Mouse (Mus musculus): Measurements from ENCODE around the gene Slc8a2. TPM values are rescaled to one million over a fixed set of nuclear protein-coding genes. Genes with fewer than 3 reads are reported as not detected.

Gene Slc8a2
- polyA plus RNA-seq, 1 experiment from 2014 or later = 0.12 TPM

GRCm38 (mm10) chr7:16204791-16205190, 75.2 kb downstream of the Slc8a2 start:
- H3K9ac ChIP-seq (ENCODE audit: low read length) = no peak overlapping the region
- H3K4me1 ChIP-seq (ENCODE audit: control insufficient read depth, insufficient read depth, low read length) = no peaks in the 10 kb centered on the region
- no peak for ATAC-seq (ENCODE audit: insufficient number of reproducible peaks, low FRiP score, low TSS enrichment, low read depth)
- H3K27ac ChIP-seq (replicated peaks; ENCODE audit: low read depth, low read length) = no peak overlapping the region
- no peak for DNase-seq (ENCODE audit: low spot score)
- no peak overlapping the region for H3K4me3 ChIP-seq (ENCODE audit: low read depth, low read length)
- no peaks in the 10 kb centered on the region for H3K9me3 ChIP-seq (ENCODE audit: control insufficient read depth, low read length)
- WGBS = 82% methylated on average over 9 of the region's 9 CpGs
- peaks cover 17% of the 10 kb centered on the region for H3K36me3 ChIP-seq (ENCODE audit: control insufficient read depth, insufficient read depth, low read length)
- H3K27me3 ChIP-seq (ENCODE audit: control insufficient read depth, insufficient read depth, low read length) = no peaks in the 10 kb centered on the region
- H3K4me2 ChIP-seq (ENCODE audit: low read depth, severe bottlenecking) = no peak overlapping the region

DNA sequence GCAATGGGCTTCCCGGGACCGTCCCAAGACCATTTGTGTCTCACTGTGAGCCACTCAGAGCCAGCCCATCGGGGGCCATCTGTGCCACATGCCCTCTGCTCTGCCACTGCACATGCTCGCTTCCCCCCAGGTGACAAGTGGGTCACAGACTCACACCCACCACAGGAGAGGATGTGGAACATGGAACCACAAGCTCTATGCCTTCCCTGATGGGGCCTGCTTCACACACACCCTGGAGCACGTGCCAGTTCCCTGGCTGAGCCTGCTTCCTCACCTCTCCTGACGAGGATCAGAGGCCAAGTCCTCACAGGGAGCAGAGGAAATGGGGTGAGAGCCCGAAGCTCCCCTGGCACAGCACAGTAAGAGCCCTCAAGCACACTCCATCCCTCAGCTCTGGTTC, 77.5 kb downstream of the Slc8a2 start:
- peaks cover 13% of the 10 kb centered on the region; the same call in 1 of the 2 replicates for H3K36me3 ChIP-seq (ENCODE audit: control insufficient read depth, insufficient read depth, low read length)

DNA sequence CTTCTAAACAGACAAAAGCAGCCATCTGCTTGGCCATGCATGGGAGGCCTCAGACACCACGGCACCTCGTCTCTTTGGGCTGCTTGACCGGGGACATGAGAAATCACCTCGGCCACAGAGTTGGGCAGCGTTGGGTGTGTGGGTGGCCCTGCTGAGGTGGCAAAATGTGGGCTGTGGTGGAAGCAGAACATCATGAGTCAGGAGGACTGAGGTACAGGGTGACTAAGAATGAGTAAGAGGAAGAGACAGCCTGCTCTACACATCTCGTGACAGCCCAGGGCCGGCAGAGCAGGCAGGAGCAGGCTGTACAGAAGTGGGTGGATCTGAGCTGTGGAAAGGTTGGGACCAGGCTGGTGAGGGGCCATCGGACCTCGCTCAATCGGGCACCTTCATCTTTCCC, 77.9 kb downstream of the Slc8a2 start:
- no peak overlapping the region for H3K4me3 ChIP-seq (ENCODE audit: low read depth, low read length)
- DNase-seq (ENCODE audit: low spot score) = no peak
- no peaks in the 10 kb centered on the region for H3K4me1 ChIP-seq (ENCODE audit: control insufficient read depth, insufficient read depth, low read length)
- ATAC-seq (ENCODE audit: insufficient number of reproducible peaks, low FRiP score, low TSS enrichment, low read depth) = no peak
- H3K9ac ChIP-seq (ENCODE audit: low read length) = no peak overlapping the region
- H3K4me2 ChIP-seq (ENCODE audit: low read depth, severe bottlenecking) = no peak overlapping the region
- WGBS = 90% methylated on average over 10 of the region's 10 CpGs
- peaks cover 13% of the 10 kb centered on the region; the same call in 1 of the 2 replicates for H3K36me3 ChIP-seq (ENCODE audit: control insufficient read depth, insufficient read depth, low read length)
- H3K27me3 ChIP-seq (ENCODE audit: control insufficient read depth, insufficient read depth, low read length) = no peaks in the 10 kb centered on the region
- no peaks in the 10 kb centered on the region for H3K9me3 ChIP-seq (ENCODE audit: control insufficient read depth, low read length)
- H3K27ac ChIP-seq (replicated peaks; ENCODE audit: low read depth, low read length) = no peak overlapping the region

More for the DNA sequence above, 77.5 kb downstream of the Slc8a2 start:
- H3K9me3 ChIP-seq (ENCODE audit: control insufficient read depth, low read length) = no peaks in the 10 kb centered on the region
- ATAC-seq (ENCODE audit: insufficient number of reproducible peaks, low FRiP score, low TSS enrichment, low read depth) (no peak), DNase-seq (ENCODE audit: low spot score) (no peak)
- H3K27ac ChIP-seq (replicated peaks; ENCODE audit: low read depth, low read length) = no peak overlapping the region
- H3K4me3 ChIP-seq (ENCODE audit: low read depth, low read length) = no peak overlapping the region
- H3K4me1 ChIP-seq (ENCODE audit: control insufficient read depth, insufficient read depth, low read length) = no peaks in the 10 kb centered on the region
- no peak overlapping the region for H3K4me2 ChIP-seq (ENCODE audit: low read depth, severe bottlenecking)
- WGBS = 74% methylated on average over 7 of the region's 7 CpGs
- H3K9ac ChIP-seq (ENCODE audit: low read length) = no peak overlapping the region
- H3K27me3 ChIP-seq (ENCODE audit: control insufficient read depth, insufficient read depth, low read length) = no peaks in the 10 kb centered on the region

DNA sequence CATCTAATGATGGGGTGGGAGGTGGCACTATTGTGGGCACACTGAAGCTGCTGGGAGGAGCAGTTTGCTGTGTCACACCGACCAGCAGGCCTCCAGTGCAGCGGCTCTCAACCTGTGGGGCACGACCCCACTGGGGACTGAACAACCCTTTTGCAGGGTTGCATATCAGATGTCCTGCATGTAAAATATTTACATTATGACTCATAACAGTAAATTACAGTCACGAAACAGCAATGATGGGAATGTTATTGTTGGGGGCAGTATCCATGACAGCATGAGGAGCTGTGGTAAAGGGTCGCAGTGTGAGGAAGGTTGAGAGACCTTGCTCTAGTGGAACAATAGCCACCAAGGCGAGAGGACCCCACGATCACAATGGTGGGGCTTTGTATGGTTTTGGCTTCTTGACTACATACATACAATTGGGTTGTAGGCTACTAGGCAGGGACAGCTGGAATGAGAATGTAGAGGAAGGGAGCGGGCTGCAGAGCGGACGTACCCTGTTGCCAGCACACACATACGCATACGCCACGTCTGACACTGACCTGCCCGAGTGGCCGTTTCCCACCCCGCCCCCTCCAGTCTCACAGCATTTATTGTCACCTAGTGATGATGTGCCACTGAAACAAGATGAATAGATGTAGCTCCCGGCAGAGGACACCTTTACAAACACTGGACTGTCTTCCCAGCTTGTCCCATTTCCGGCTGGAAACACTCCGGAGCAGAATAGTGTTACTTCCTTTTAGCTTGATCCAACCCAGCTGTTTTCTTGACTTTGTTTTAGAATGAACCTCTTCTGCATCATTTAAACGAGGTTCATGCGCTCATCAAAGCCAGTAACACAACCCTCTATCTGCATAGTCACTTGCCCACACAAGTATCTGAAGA, 79.4 kb downstream of the Slc8a2 start:
- H3K27ac ChIP-seq (replicated peaks; ENCODE audit: low read depth, low read length) = no peak overlapping the region
- 91% methylated on average over 21 of the region's 21 CpGs for WGBS
- ATAC-seq (ENCODE audit: insufficient number of reproducible peaks, low FRiP score, low TSS enrichment, low read depth) (no peak), DNase-seq (ENCODE audit: low spot score) (no peak)
- H3K27me3 ChIP-seq (ENCODE audit: control insufficient read depth, insufficient read depth, low read length) = no peaks in the 10 kb centered on the region
- H3K4me3 ChIP-seq (ENCODE audit: low read depth, low read length) = no peak overlapping the region
- no peak overlapping the region for H3K9ac ChIP-seq (ENCODE audit: low read length)
- peaks cover 8% of the 10 kb centered on the region for H3K36me3 ChIP-seq (ENCODE audit: control insufficient read depth, insufficient read depth, low read length)
- no peak overlapping the region for H3K4me2 ChIP-seq (ENCODE audit: low read depth, severe bottlenecking)
- no peaks in the 10 kb centered on the region for H3K4me1 ChIP-seq (ENCODE audit: control insufficient read depth, insufficient read depth, low read length)
- no peaks in the 10 kb centered on the region for H3K9me3 ChIP-seq (ENCODE audit: control insufficient read depth, low read length)

Other genes with a start within 250 kb of the Slc8a2 start
- gene Crx, start 249.9 kb upstream of the Slc8a2 start, polyA plus RNA-seq (2014; fragmentation: Nextera tagmentation; extraction: Ambion mirVana) = not detected in 2 replicates
- gene Crxos, start 247.2 kb upstream of the Slc8a2 start, polyA plus RNA-seq (2014; fragmentation: Nextera tagmentation; extraction: Ambion mirVana) = not detected in 2 replicates
- 778 and 804 TPM in 2 replicates for gene Selenow, start 207.4 kb upstream of the Slc8a2 start, polyA plus RNA-seq (2014; fragmentation: Nextera tagmentation; extraction: Ambion mirVana)
- 195 and 197 TPM in 2 replicates for gene Nop53, start 183.8 kb upstream of the Slc8a2 start, polyA plus RNA-seq (2014; fragmentation: Nextera tagmentation; extraction: Ambion mirVana)
- gene Ehd2, start 162.3 kb upstream of the Slc8a2 start, polyA plus RNA-seq (2014; fragmentation: Nextera tagmentation; extraction: Ambion mirVana) = 8.1 and 9.3 TPM in 2 replicates
- gene Bicra, start 81.9 kb upstream of the Slc8a2 start, polyA plus RNA-seq (2014; fragmentation: Nextera tagmentation; extraction: Ambion mirVana) = 9.3 and 10.1 TPM in 2 replicates
- not detected in 2 replicates for gene Zfp541, start 68.0 kb upstream of the Slc8a2 start, polyA plus RNA-seq (2014; fragmentation: Nextera tagmentation; extraction: Ambion mirVana)
- gene Napa, start 31.4 kb upstream of the Slc8a2 start, polyA plus RNA-seq (2014; fragmentation: Nextera tagmentation; extraction: Ambion mirVana) = 182 and 203 TPM in 2 replicates
- gene Kptn, start 9.9 kb upstream of the Slc8a2 start, polyA plus RNA-seq (2014; fragmentation: Nextera tagmentation; extraction: Ambion mirVana) = 22.5 and 23.5 TPM in 2 replicates
- gene Meis3, start 45.3 kb downstream of the Slc8a2 start, polyA plus RNA-seq (2014; fragmentation: Nextera tagmentation; extraction: Ambion mirVana) = 9.6 TPM in 2 replicates
- 8.5 and 9.4 TPM in 2 replicates for gene Dhx34, start 92.2 kb downstream of the Slc8a2 start, polyA plus RNA-seq (2014; fragmentation: Nextera tagmentation; extraction: Ambion mirVana)
- gene C5ar2, start 114.3 kb downstream of the Slc8a2 start, polyA plus RNA-seq (2014; fragmentation: Nextera tagmentation; extraction: Ambion mirVana) = 0.07 TPM in 1 of 2 replicates, not detected in the other
- gene C5ar1, start 129.7 kb downstream of the Slc8a2 start, polyA plus RNA-seq (2014; fragmentation: Nextera tagmentation; extraction: Ambion mirVana) = 0.38 and 0.55 TPM in 2 replicates
- gene Inafm1, start 143.8 kb downstream of the Slc8a2 start, polyA plus RNA-seq (2014; fragmentation: Nextera tagmentation; extraction: Ambion mirVana) = 7.9 and 9.6 TPM in 2 replicates
- gene Ccdc9, start 157.0 kb downstream of the Slc8a2 start, polyA plus RNA-seq (2014; fragmentation: Nextera tagmentation; extraction: Ambion mirVana) = 20.2 and 23.8 TPM in 2 replicates
- gene Bbc3, start 178.6 kb downstream of the Slc8a2 start, polyA plus RNA-seq (2014; fragmentation: Nextera tagmentation; extraction: Ambion mirVana) = 5.0 and 6.8 TPM in 2 replicates